Mouse (Mus musculus) heart, adult 2 months (tissue): ENCODE results near the gene Kat2b. TPM values are rescaled to one million over a fixed set of nuclear protein-coding genes. Genes with fewer than 3 reads are reported as not detected.
"Not testable (repeated sequence)": the region's sequence is repeated elsewhere in the genome, so short reads cannot be mapped to it uniquely, and the experiment has no call there.

Experiments
- DNase-seq, 2 experiments: peaks; one replicate each; pipeline ENCODE4 v3.0.0; 2021
- H3K27ac ChIP-seq: fragments of 200-600 bp; 2 replicates; pipeline ENCODE4 v1.8.1; 2022
- H3K27me3 ChIP-seq: fragments of 200-500 bp; 2 replicates; pipeline ENCODE4 v1.6.1; 2012; ENCODE audit warnings: mild to moderate bottlenecking, low read length, inconsistent platforms, mixed read lengths; ENCODE audit not compliant: control insufficient read depth, insufficient read depth
- H3K36me3 ChIP-seq: fragments of 200-500 bp; 2 replicates; pipeline ENCODE4 v1.6.1; 2012; ENCODE audit warnings: low read length, inconsistent platforms; ENCODE audit not compliant: control insufficient read depth, insufficient read depth
- H3K4me1 ChIP-seq: fragments of 200-500 bp; 2 replicates; pipeline ENCODE4 v1.6.1; 2011; ENCODE audit warnings: low read length; ENCODE audit not compliant: control insufficient read depth, insufficient read depth
- H3K4me3 ChIP-seq: fragments of 200-600 bp; 2 replicates; pipeline ENCODE4 v1.8.1; 2022
- H3K79me2 ChIP-seq: fragments of 200-500 bp; replicated peaks from 2 replicates; pipeline ENCODE4 v1.6.1; 2012; ENCODE audit warnings: mild to moderate bottlenecking, inconsistent platforms, low read length, moderate library complexity, mixed read lengths; ENCODE audit not compliant: control insufficient read depth, insufficient read depth
- H3K9ac ChIP-seq: fragments of 200-500 bp; 2 replicates; pipeline ENCODE4 v1.6.1; 2012; ENCODE audit warnings: low read depth, mild to moderate bottlenecking, control low read depth, inconsistent platforms, low read length, mixed read lengths
- CTCF ChIP-seq: fragments of 200-600 bp; IDR thresholded peaks from 2 replicates; pipeline ENCODE4 v1.8.1; 2022; ENCODE audit warnings: antibody characterized with exemption, mild to moderate bottlenecking, moderate library complexity
- EP300 ChIP-seq: fragments of 200-500 bp; IDR thresholded peaks from 2 replicates; pipeline ENCODE4 v1.6.1; 2011; ENCODE audit warnings: low read depth, low read length, control low read depth; ENCODE audit not compliant: insufficient read depth
- POLR2A ChIP-seq: fragments of 200-500 bp; IDR thresholded peaks from 2 replicates; pipeline ENCODE4 v1.6.1; 2011; ENCODE audit warnings: mild to moderate bottlenecking, low read depth, low read length, control low read depth; ENCODE audit not compliant: insufficient read depth
- WGBS: fragments of 180-500 bp; shearing (Covaris S2); methylation state at CpG from one replicate; pipeline ENCODE4 v1.1.7; 2018; 5-methylcytosine and 5-hydroxymethylcytosine counted together
- intact Hi-C: fragments of 180-260 bp; cut with DNase I; formaldehyde crosslinking; loops from one replicate; pipeline ENCODE4 v1.15.1; 2025
- polyA plus RNA-seq: library from polyadenylated mRNA; depleted of rRNA; stranded (reverse); fragments of >200 nt; gene quantifications from 2 replicates; pipeline ENCODE4 v1.2.3, GENCODE M21; 2012; rRNA removed
- total RNA-seq, 2 experiments: library from RNA; stranded (reverse); gene quantifications; 2 replicates each; pipeline ENCODE4 v1.2.3; 2021

Gene Kat2b
- total and polyA plus RNA-seq, 3 experiments: 20.0 to 82.9 (median 78.7) TPM

DNA sequence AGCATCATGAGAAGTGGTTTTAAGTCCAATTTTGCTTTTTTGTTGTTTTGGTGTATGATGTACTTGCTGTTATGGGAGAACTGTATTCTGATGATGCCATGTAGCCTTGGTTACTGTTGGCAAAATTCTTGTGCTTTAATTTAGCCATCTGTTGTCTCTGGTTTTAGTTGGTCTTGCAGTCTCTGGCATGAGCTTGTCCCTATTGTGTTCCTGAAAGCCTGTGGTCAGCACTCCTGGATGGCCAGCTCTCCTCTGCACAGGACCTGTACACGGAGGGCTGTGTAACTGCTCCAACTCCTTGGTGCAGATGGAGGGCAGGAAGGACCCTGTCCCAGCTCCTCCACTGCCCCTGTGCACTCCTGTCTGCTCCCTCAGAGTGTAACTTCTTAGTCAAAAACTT lies 151.8 kb downstream of the Kat2b start:
- no peak overlapping the region for H3K4me3 ChIP-seq
- no peak overlapping the region for H3K9ac ChIP-seq
- 50% methylated on average over 1 of the region's 1 CpGs for WGBS
- no peaks in the 10 kb centered on the region for H3K79me2 ChIP-seq
- TF ChIP-seq POLR2A (no peak), EP300 (no peak), CTCF (no peak)
- no peak for DNase-seq
- no peaks in the 10 kb centered on the region for H3K27me3 ChIP-seq
- no peaks in the 10 kb centered on the region for H3K4me1 ChIP-seq
- H3K27ac ChIP-seq: no peak overlapping the region
- intact Hi-C loops: no loop called here
- no peaks in the 10 kb centered on the region for H3K36me3 ChIP-seq

DNA sequence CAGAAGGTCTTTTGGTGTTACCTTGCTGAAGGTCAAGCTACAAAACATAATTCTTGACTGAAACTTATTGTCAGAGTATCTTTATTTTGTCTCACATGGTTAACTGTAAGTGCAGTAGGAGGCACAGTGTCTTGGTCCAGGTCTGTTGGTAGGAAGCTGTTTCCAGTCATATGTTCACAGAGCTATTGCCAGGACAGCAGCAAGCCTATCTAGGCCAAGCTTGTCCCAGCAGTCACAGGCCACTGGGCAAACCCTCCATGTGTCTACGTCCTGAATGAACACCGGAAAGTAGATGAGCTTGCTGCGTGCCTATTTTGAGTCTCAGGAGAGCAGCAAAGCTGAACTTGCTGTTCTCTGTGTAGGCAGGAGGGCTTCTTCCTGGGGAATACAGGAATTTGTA lies 152.3 kb downstream of the Kat2b start:
- H3K4me3 ChIP-seq, H3K27me3 ChIP-seq, H3K27ac ChIP-seq, H3K9ac ChIP-seq, H3K79me2 ChIP-seq, H3K36me3 ChIP-seq, H3K4me1 ChIP-seq, intact Hi-C loops: not testable (repeated sequence)
- 79% methylated on average over 3 of the region's 3 CpGs for WGBS
- DNase-seq: peak in 1 of 2 experiments; percentile 2

Other genes starting within 250 kb of the Kat2b start
- gene Efhb, start 103.5 kb upstream of the Kat2b start, total RNA-seq: under 1 TPM; 0.10 to 0.16 TPM
- 0.10 and 0.12 TPM in 2 replicates for gene Efhb, start 103.5 kb upstream of the Kat2b start, polyA plus RNA-seq
- gene Rab5a, start 87.6 kb upstream of the Kat2b start, total RNA-seq: 10 to 100 TPM; 48.5 to 55.5 TPM
- 10.9 and 20.3 TPM in 2 replicates for gene Rab5a, start 87.6 kb upstream of the Kat2b start, polyA plus RNA-seq
- gene Pp2d1, start 27.4 kb upstream of the Kat2b start, total RNA-seq: not detected
- gene Pp2d1, start 27.4 kb upstream of the Kat2b start, polyA plus RNA-seq: not detected in 2 replicates
- under 1 TPM; 0.14 to 0.29 TPM for gene Sgo1, start 122.5 kb downstream of the Kat2b start, total RNA-seq
- 0.04 and 0.09 TPM in 2 replicates for gene Sgo1, start 122.5 kb downstream of the Kat2b start, polyA plus RNA-seq